Comparison of ENCODE assay signal across 9 mouse cellular contexts in genomic region chr6:48395105-48396007, GRCm38 (mm10). TPM values are rescaled to one million over a fixed set of nuclear protein-coding genes. Genes with fewer than 3 reads are reported as not detected.
DNase-seq lines count a peak whose midpoint lies in the region; ATAC-seq lines count a peak whose summit lies in the region.
"Had no signal": no experiment of that assay in that cellular context is flagged by ENCODE, and none has a peak within 500 bp of the region (broad histone marks: within the 10 kb centered on the region; RNA-seq: fewer than 3 reads in every experiment).

Gene Krba1 (plus strand): TSS chr6:48395586.

- peak; percentile 94 for ATAC-seq in embryonic facial prominence, embryonic 13.5 days (ENCODE audit: insufficient number of reproducible peaks, insufficient read depth, low FRiP score, low TSS enrichment, low read depth)
- ATAC-seq in midbrain, embryonic 12.5 days (ENCODE audit: low FRiP score, low read depth) = peak; percentile 95

- H3K36me3 ChIP-seq in embryonic facial prominence, embryonic 13.5 days = no peaks in the 10 kb centered on the region
- peaks cover 11% of the 10 kb centered on the region; the same call in 1 of the 2 replicates for H3K36me3 ChIP-seq in limb, embryonic 10.5 days
- H3K36me3 ChIP-seq in midbrain, embryonic 12.5 days = no peaks in the 10 kb centered on the region
- H3K36me3 ChIP-seq: G1E had no signal

- H3K4me3 ChIP-seq in embryonic facial prominence, embryonic 13.5 days = peak within 1 kb of the TSS; percentile 84
- peak within 1 kb of the TSS; percentile 75 for H3K4me3 ChIP-seq in limb, embryonic 10.5 days
- peak within 1 kb of the TSS; percentile 81 for H3K4me3 ChIP-seq in midbrain, embryonic 12.5 days

- H3K4me1 ChIP-seq in embryonic facial prominence, embryonic 13.5 days = peaks cover 22% of the 10 kb centered on the region
- H3K4me1 ChIP-seq in limb, embryonic 10.5 days = peaks cover 22% of the 10 kb centered on the region
- H3K4me1 ChIP-seq in midbrain, embryonic 12.5 days = peaks cover 22% of the 10 kb centered on the region

- peak within 1 kb of the TSS; percentile 79 for H3K4me2 ChIP-seq in embryonic facial prominence, embryonic 13.5 days
- peak within 1 kb of the TSS; percentile 76 for H3K4me2 ChIP-seq in midbrain, embryonic 12.5 days (replicated peaks)

- no peaks in the 10 kb centered on the region for H3K9me3 ChIP-seq in embryonic facial prominence, embryonic 13.5 days
- no peaks in the 10 kb centered on the region for H3K9me3 ChIP-seq in limb, embryonic 10.5 days (replicated peaks)
- H3K9me3 ChIP-seq in midbrain, embryonic 12.5 days = no peaks in the 10 kb centered on the region
- H3K9me3 ChIP-seq: G1E had no signal

- H3K9ac ChIP-seq in embryonic facial prominence, embryonic 13.5 days = peak within 1 kb of the TSS; percentile 92
- H3K9ac ChIP-seq in midbrain, embryonic 12.5 days (replicated peaks) = peak within 1 kb of the TSS; percentile 77

- peak within 1 kb of the TSS; percentile 76 for H3K27ac ChIP-seq in embryonic facial prominence, embryonic 13.5 days
- peak within 1 kb of the TSS; percentile 93 for H3K27ac ChIP-seq in limb, embryonic 10.5 days
- H3K27ac ChIP-seq in midbrain, embryonic 12.5 days (replicated peaks) = peak within 1 kb of the TSS; percentile 65

- under 1% methylated on average over 65 of the region's 65 CpGs for WGBS in embryonic facial prominence, embryonic 13.5 days
- WGBS in limb, embryonic 10.5 days = 2% methylated on average over 65 of the region's 65 CpGs
- 2% methylated on average over 65 of the region's 65 CpGs for WGBS in midbrain, embryonic 12.5 days

- no peaks in the 10 kb centered on the region for H3K27me3 ChIP-seq in embryonic facial prominence, embryonic 13.5 days
- no peaks in the 10 kb centered on the region for H3K27me3 ChIP-seq in limb, embryonic 10.5 days (ENCODE audit: low read depth, poor library complexity, severe bottlenecking)
- H3K27me3 ChIP-seq in midbrain, embryonic 12.5 days = 0 out of 2 replicates have a peak, but pooled peaks cover 3% of the 10 kb centered on the region

- peak; percentile 76 for DNase-seq in 3T3-L1 (ENCODE audit: low read depth, low spot score)
- DNase-seq in adrenal gland, postnatal 4 days (ENCODE audit: low spot score in 2 of 2) = peak; percentile 52 to 61
- DNase-seq in heart, adult 18-20 months = peak; percentile 85 to 91
- DNase-seq in kidney, adult 18-20 months = peak; percentile 90
- DNase-seq in limb, embryonic 10.5 days (ENCODE audit: low spot score) = peak; percentile 92
- DNase-seq in spleen, adult 12 weeks (ENCODE audit: low spot score) = peak; percentile 54

RNA-seq across cellular contexts. Expression of gene Krba1, which starts in this region (rescaled TPM):
- total RNA-seq in adrenal gland, postnatal 4 days (2021) = 10 to 100 TPM; 47.5 to 50.8 TPM
- 25.8 and 28.0 TPM in 2 replicates for polyA plus RNA-seq in embryonic facial prominence, embryonic 13.5 days (2015; fragmentation: Nextera tagmentation; extraction: Ambion mirVana)
- 10 to 100 TPM; 14.4 to 18.6 TPM for total RNA-seq in heart, adult 18-20 months (2021)
- 28.3 and 33.4 TPM in 2 replicates for polyA plus RNA-seq in limb, embryonic 10.5 days (2016; fragmentation: Nextera tagmentation; extraction: Ambion mirVana)
- polyA plus RNA-seq in midbrain, embryonic 12.5 days (2016; fragmentation: Nextera tagmentation; extraction: Ambion mirVana) = 26.4 and 27.8 TPM in 2 replicates
- polyA plus RNA-seq: G1E had no signal

Comparison
In these comparisons a context has a peak if more than half of its experiments do, and no peak if none do; other contexts are left out.
1. Peak in every context shown above with its lines: DNase-seq, ATAC-seq, H3K4me3 ChIP-seq and H3K27ac ChIP-seq.